Mouse (Mus musculus) layer of hippocampus, adult 8-10 months (tissue): ENCODE measurements around the gene Lrrn3. TPM values are rescaled to one million over a fixed set of nuclear protein-coding genes. Genes with fewer than 3 reads are reported as not detected.

ENCODE experiments used
- DNase-seq, 2 experiments: peaks; one replicate each; pipeline ENCODE4 v3.0.0; 2022; ENCODE audit warnings: low spot score in 2 of 2
- total RNA-seq, 4 experiments: library from RNA; stranded (reverse); gene quantifications; 2 replicates each; pipeline ENCODE4 v1.2.4; 2022

The Lrrn3 gene
- total RNA-seq, 4 experiments from 2014 or later, result 53.5 to 72.9 (median 62.5) TPM

- peak in 1 of 2 experiments; percentile 17 for DNase-seq
These were observed 49.8 kb downstream of the Lrrn3 start for GRCm38 (mm10) chr12:41436206-41436985.

GRCm38 (mm10) chr12:41428806-41429205 lies 57.4 kb downstream of the Lrrn3 start:
- DNase-seq, result no peak

GRCm38 (mm10) chr12:41427464-41427863 lies 58.8 kb downstream of the Lrrn3 start:
- DNase-seq, result no peak

- DNase-seq, result no peak
These were observed 61.0 kb downstream of the Lrrn3 start for GRCm38 (mm10) chr12:41425101-41425679.

GRCm38 (mm10) chr12:41417961-41418360 lies 68.3 kb downstream of the Lrrn3 start:
- no peak for DNase-seq

- DNase-seq, result no peak
These were observed 69.1 kb downstream of the Lrrn3 start for GRCm38 (mm10) chr12:41417099-41417498.

- no peak for DNase-seq
These were observed 69.6 kb downstream of the Lrrn3 start for GRCm38 (mm10) chr12:41416635-41417034.

- no peak for DNase-seq
These were observed 76.8 kb downstream of the Lrrn3 start for GRCm38 (mm10) chr12:41409431-41409830.

GRCm38 (mm10) chr12:41401923-41402322 lies 84.3 kb downstream of the Lrrn3 start:
- DNase-seq, result no peak
